Mouse (Mus musculus) lung, embryonic 14.5 days (tissue): ENCODE data around the gene Btaf1. TPM values are rescaled to one million over a fixed set of nuclear protein-coding genes. Genes with fewer than 3 reads are reported as not detected.

Experiments
- ATAC-seq: fragments of 200-750 bp; cut with Nextera tagmentation; 2 replicates; pipeline ENCODE4 v1.8.0; 2017; ENCODE audit warnings: mild to moderate bottlenecking, moderate TSS enrichment, moderate library complexity; ENCODE audit not compliant: insufficient read depth
- DNase-seq: peaks from one replicate; pipeline ENCODE4 v3.0.0-alpha.2; 2015
- H3K27ac ChIP-seq: fragments of 300-500 bp; sonication (generic); 2 replicates; pipeline ENCODE4 v1.5.1; 2014; ENCODE audit warnings: low read depth, mild to moderate bottlenecking, moderate library complexity
- H3K27me3 ChIP-seq: fragments of 300-500 bp; sonication (generic); 2 replicates; pipeline ENCODE4 v1.6.1; 2014; ENCODE audit warnings: low read length, control low read depth; ENCODE audit not compliant: insufficient read depth
- H3K36me3 ChIP-seq: fragments of 300-500 bp; sonication (generic); 2 replicates; pipeline ENCODE4 v1.6.1; 2014; ENCODE audit warnings: control low read depth; ENCODE audit not compliant: insufficient read depth
- H3K4me1 ChIP-seq: fragments of 300-500 bp; sonication (generic); 2 replicates; pipeline ENCODE4 v1.6.1; 2014; ENCODE audit warnings: antibody characterized with exemption, control low read depth; ENCODE audit not compliant: insufficient read depth
- H3K4me2 ChIP-seq: fragments of 300-500 bp; sonication (generic); 2 replicates; pipeline ENCODE4 v1.6.1; 2014; ENCODE audit warnings: mild to moderate bottlenecking
- H3K4me3 ChIP-seq: fragments of 300-500 bp; sonication (generic); 2 replicates; pipeline ENCODE4 v1.5.1; 2014; ENCODE audit warnings: low read depth, low read length
- H3K9ac ChIP-seq: fragments of 300-500 bp; sonication (generic); 2 replicates; pipeline ENCODE4 v1.6.1; 2014
- H3K9me3 ChIP-seq: fragments of 300-500 bp; sonication (generic); 2 replicates; pipeline ENCODE4 v1.6.1; 2016; ENCODE audit warnings: low read depth, low read length, control low read depth
- CTCF ChIP-seq: IDR thresholded peaks from 2 replicates; pipeline ENCODE4 v1.5.1; 2016; ENCODE audit warnings: antibody characterized with exemption, low read depth
- WGBS: fragments of 180-500 bp; shearing (Covaris S2); extraction: QIAGEN DNeasy Blood & Tissue Kit; methylation state at CpG from one replicate; pipeline ENCODE4 v1.1.7; 2014; 5-methylcytosine and 5-hydroxymethylcytosine counted together
- polyA plus RNA-seq: library from polyadenylated mRNA; unstranded; fragments of >200 nt; fragmentation: Nextera tagmentation; extraction: Ambion mirVana; gene quantifications from 2 replicates; pipeline ENCODE4 v1.2.1, GENCODE M21; 2014

Btaf1 gene
- polyA plus RNA-seq, 1 experiment from 2014 or later: 20.3 TPM

- Histone ChIP-seq H3K27me3 (no peaks in the 10 kb centered on the region), H3K36me3 (no peaks in the 10 kb centered on the region), H3K27ac (no peak overlapping the region), H3K9ac (no peak overlapping the region), H3K4me2 (no peak overlapping the region), H3K4me3 (no peak overlapping the region), H3K4me1 (no peaks in the 10 kb centered on the region), H3K9me3 (no peaks in the 10 kb centered on the region)
- TF ChIP-seq CTCF: no peak
- ATAC-seq: no peak; the same call in 1 of the 2 replicates
- 41% methylated on average over 10 of the region's 10 CpGs for WGBS
- DNase-seq: peak; percentile 27
These were observed 118.6 kb downstream of the Btaf1 start for GRCm38 (mm10) chr19:37044431-37044830.

GRCm38 (mm10) chr19:37048507-37048906, 122.6 kb downstream of the Btaf1 start:
- no peak for TF ChIP-seq CTCF
- Histone ChIP-seq H3K4me1 (no peaks in the 10 kb centered on the region), H3K27ac (no peak overlapping the region), H3K27me3 (no peaks in the 10 kb centered on the region), H3K9ac (no peak overlapping the region), H3K36me3 (no peaks in the 10 kb centered on the region), H3K9me3 (no peaks in the 10 kb centered on the region), H3K4me3 (no peak overlapping the region), H3K4me2 (no peak overlapping the region)
- ATAC-seq (no peak), DNase-seq (no peak)
- 87% methylated on average over 6 of the region's 6 CpGs for WGBS

- Histone ChIP-seq H3K9me3 (no peaks in the 10 kb centered on the region), H3K36me3 (no peaks in the 10 kb centered on the region), H3K9ac (no peak overlapping the region), H3K4me3 (no peak overlapping the region), H3K27ac (no peak overlapping the region), H3K4me1 (no peaks in the 10 kb centered on the region), H3K4me2 (no peak overlapping the region), H3K27me3 (no peaks in the 10 kb centered on the region)
- no peak for ATAC-seq
- peak; percentile 84 for DNase-seq
- TF ChIP-seq CTCF: peak; percentile 72
- WGBS: 61% methylated on average over 4 of the region's 4 CpGs
These were observed 124.9 kb downstream of the Btaf1 start for GRCm38 (mm10) chr19:37050643-37051345.

- DNase-seq: no peak
- Histone ChIP-seq H3K4me2 (no peak overlapping the region), H3K27ac (no peak overlapping the region), H3K9ac (no peak overlapping the region), H3K27me3 (no peaks in the 10 kb centered on the region), H3K4me3 (no peak overlapping the region), H3K36me3 (no peaks in the 10 kb centered on the region), H3K9me3 (no peaks in the 10 kb centered on the region), H3K4me1 (no peaks in the 10 kb centered on the region)
- WGBS: 76% methylated on average over 4 of the region's 4 CpGs
- no peak for ATAC-seq
- no peak for TF ChIP-seq CTCF
These were observed 130.2 kb downstream of the Btaf1 start for GRCm38 (mm10) chr19:37055976-37056556.

GRCm38 (mm10) chr19:37057161-37057905, 131.5 kb downstream of the Btaf1 start:
- no peak overlapping the region for H3K4me2 ChIP-seq
- no peaks in the 10 kb centered on the region for H3K36me3 ChIP-seq
- H3K27ac ChIP-seq: no peak overlapping the region
- no peak for TF ChIP-seq CTCF
- WGBS: 72% methylated on average over 8 of the region's 8 CpGs
- no peak overlapping the region for H3K9ac ChIP-seq
- ATAC-seq (no peak), DNase-seq (no peak)
- no peaks in the 10 kb centered on the region for H3K27me3 ChIP-seq
- no peaks in the 10 kb centered on the region for H3K4me1 ChIP-seq
- H3K4me3 ChIP-seq: no peak overlapping the region
- H3K9me3 ChIP-seq: no peaks in the 10 kb centered on the region

GRCm38 (mm10) chr19:37059623-37060022, 133.7 kb downstream of the Btaf1 start:
- Histone ChIP-seq H3K9me3 (no peaks in the 10 kb centered on the region), H3K36me3 (no peaks in the 10 kb centered on the region), H3K4me1 (no peaks in the 10 kb centered on the region), H3K4me2 (no peak overlapping the region), H3K27ac (no peak overlapping the region), H3K4me3 (no peak overlapping the region), H3K9ac (no peak overlapping the region), H3K27me3 (no peaks in the 10 kb centered on the region)
- DNase-seq (peak; percentile 18), ATAC-seq (no peak)
- TF ChIP-seq CTCF: no peak
- 36% methylated on average over 2 of the region's 2 CpGs for whole genome bisulfite sequencing

- TF ChIP-seq CTCF: no peak
- Histone ChIP-seq H3K9me3 (no peaks in the 10 kb centered on the region), H3K9ac (no peak overlapping the region), H3K36me3 (no peaks in the 10 kb centered on the region), H3K4me3 (no peak overlapping the region), H3K27me3 (no peaks in the 10 kb centered on the region), H3K27ac (no peak overlapping the region), H3K4me2 (no peak overlapping the region), H3K4me1 (no peaks in the 10 kb centered on the region)
- 70% methylated on average over 4 of the region's 4 CpGs for WGBS
- ATAC-seq (no peak), DNase-seq (no peak)
These were observed 134.2 kb downstream of the Btaf1 start for GRCm38 (mm10) chr19:37060078-37060477.

Other genes with a start within 250 kb of the Btaf1 start
- gene Ppp1r3c, start 189.4 kb upstream of the Btaf1 start, polyA plus RNA-seq: 67.5 and 80.9 TPM in 2 replicates
- 81.7 and 87.2 TPM in 2 replicates for gene Tnks2, start 91.8 kb upstream of the Btaf1 start, polyA plus RNA-seq
- 5.5 and 6.0 TPM in 2 replicates for gene Fgfbp3, start 6.5 kb upstream of the Btaf1 start, polyA plus RNA-seq